Mouse (Mus musculus): Measurements from ENCODE around the gene Mex3d. TPM values are rescaled to one million over a fixed set of nuclear protein-coding genes. Genes with fewer than 3 reads are reported as not detected.

The Mex3d gene
- total and polyA plus RNA-seq, 3 experiments, result 15.6 to 18.8 TPM; not detected in 1

DNA sequence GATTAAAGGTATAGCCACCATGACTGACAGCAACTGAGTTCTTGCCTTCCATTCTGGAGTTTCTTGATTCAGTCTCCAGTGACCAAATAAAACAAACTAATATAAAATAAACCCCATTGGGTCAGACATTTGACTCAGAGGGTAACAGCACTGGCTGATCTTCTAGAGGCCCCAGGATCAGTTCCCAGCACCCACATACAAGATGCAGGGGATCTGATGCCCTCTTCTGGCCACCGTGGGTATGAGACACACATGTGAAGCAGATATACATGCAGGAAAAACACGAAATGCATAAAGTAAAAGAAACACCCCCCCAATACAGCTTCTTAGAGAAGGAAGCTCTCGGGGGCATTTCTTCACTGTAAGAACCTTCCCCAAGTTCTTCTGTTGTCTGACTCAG, 37.6 kb upstream of the Mex3d start:
- no peaks in the 10 kb centered on the region for H3K9me3 ChIP-seq (replicated peaks; ENCODE audit: insufficient read depth, low read length)
- peaks cover 23 to 43% of the 10 kb centered on the region in 2 experiments for H3K4me1 ChIP-seq (ENCODE audit: control insufficient read depth in 1 of 2, insufficient read depth in 2 of 2, low read length in 2 of 2)
- no peak overlapping the region for H3K4me3 ChIP-seq (ENCODE audit: control insufficient read depth in 1 of 2, insufficient read depth in 1 of 2, low read depth in 2 of 2, low read length in 2 of 2)
- H3K27ac ChIP-seq (ENCODE audit: control insufficient read depth, low read depth, low read length), result no peak overlapping the region
- TF ChIP-seq MXI1 (IDR thresholded peaks at IDR 0.05; ENCODE audit: low read depth, low read length) (no peak), CTCF (IDR thresholded peaks at IDR 0.05 in 2 of 3, conservative IDR thresholded peaks at IDR 0.05 in 1 of 3; ENCODE audit: control insufficient read depth in 1 of 3, insufficient read depth in 1 of 3, low read depth in 2 of 3, low read length in 3 of 3, poor library complexity in 1 of 3, severe bottlenecking in 1 of 3) (peak in 2 of 3 experiments; percentile 46; a peak in 4 of 6 replicates), SMC3 (IDR thresholded peaks at IDR 0.05; ENCODE audit: low read depth, low read length) (peak; percentile 20; the same call in 1 of the 2 replicates), TCF12 (IDR thresholded peaks at IDR 0.05; ENCODE audit: low read depth, low read length) (no peak), TAL1 (IDR thresholded peaks at IDR 0.05; ENCODE audit: low read length) (no peak)
- no peaks in the 10 kb centered on the region for H3K27me3 ChIP-seq (ENCODE audit: control insufficient read depth in 1 of 2, insufficient read depth in 2 of 2, low read length in 2 of 2)
- peak; percentile 52 for DNase-seq (ENCODE audit: low read depth, low spot score)
- no peak overlapping the region for H3K9ac ChIP-seq (ENCODE audit: control insufficient read depth, low read depth, low read length, poor library complexity, severe bottlenecking)
- peaks cover 4% of the 10 kb centered on the region for H3K79me2 ChIP-seq (ENCODE audit: control insufficient read depth, insufficient read depth, low read length, poor library complexity)
- H3K36me3 ChIP-seq (ENCODE audit: control insufficient read depth in 1 of 2, insufficient read depth in 2 of 2, low read length in 2 of 2), result peaks cover 9 to 35% of the 10 kb centered on the region in 2 experiments

- peak overlapping the region; percentile 93; the same call in 1 of the 2 replicates for H3K27ac ChIP-seq (ENCODE audit: control insufficient read depth, low read depth, low read length)
- H3K9me3 ChIP-seq (replicated peaks; ENCODE audit: insufficient read depth, low read length), result no peaks in the 10 kb centered on the region
- no peaks in the 10 kb centered on the region for H3K27me3 ChIP-seq (ENCODE audit: control insufficient read depth in 1 of 2, insufficient read depth in 2 of 2, low read length in 2 of 2)
- H3K36me3 ChIP-seq (ENCODE audit: control insufficient read depth in 1 of 2, insufficient read depth in 2 of 2, low read length in 2 of 2), result peaks cover 12 to 43% of the 10 kb centered on the region in 2 experiments
- H3K4me3 ChIP-seq (ENCODE audit: control insufficient read depth in 1 of 2, insufficient read depth in 1 of 2, low read depth in 2 of 2, low read length in 2 of 2), result no peak overlapping the region
- peaks cover 4% of the 10 kb centered on the region for H3K79me2 ChIP-seq (ENCODE audit: control insufficient read depth, insufficient read depth, low read length, poor library complexity)
- 0 out of 2 replicates have a peak overlapping the region, but pooled peaks have one; percentile 13 for H3K9ac ChIP-seq (ENCODE audit: control insufficient read depth, low read depth, low read length, poor library complexity, severe bottlenecking)
- no peak for TF ChIP-seq ZMIZ1 (IDR thresholded peaks at IDR 0.05; ENCODE audit: low read depth, low read length)
- no peak for TF ChIP-seq POLR2AphosphoS5 (IDR thresholded peaks at IDR 0.05; ENCODE audit: borderline replicate concordance, low read depth, low read length)
- no peak for TF ChIP-seq MEF2A (IDR thresholded peaks at IDR 0.05; ENCODE audit: extremely low read depth, insufficient replicate concordance, low read depth, low read length, poor library complexity, severe bottlenecking)
- TF ChIP-seq MYB (IDR thresholded peaks at IDR 0.05; ENCODE audit: low read depth, low read length), result no peak
- TF ChIP-seq CHD1 (IDR thresholded peaks at IDR 0.05; ENCODE audit: low read depth, low read length), result no peak
- no peak for TF ChIP-seq GATA1 (IDR thresholded peaks at IDR 0.05; ENCODE audit: low read depth, low read length)
- no peak for TF ChIP-seq ZC3H11A (IDR thresholded peaks at IDR 0.05; ENCODE audit: low read depth, low read length)
- TF ChIP-seq MYC (IDR thresholded peaks at IDR 0.05; ENCODE audit: low read depth, low read length), result no peak
- no peak for TF ChIP-seq TCF12 (IDR thresholded peaks at IDR 0.05; ENCODE audit: low read depth, low read length)
- no peak for TF ChIP-seq BHLHE40 (IDR thresholded peaks at IDR 0.05; ENCODE audit: borderline replicate concordance, low read depth, low read length)
- TF ChIP-seq ZKSCAN1 (IDR thresholded peaks at IDR 0.05; ENCODE audit: low read depth, low read length), result no peak
- peaks cover 23 to 55% of the 10 kb centered on the region in 2 experiments for H3K4me1 ChIP-seq (ENCODE audit: control insufficient read depth in 1 of 2, insufficient read depth in 2 of 2, low read length in 2 of 2)
- peak; percentile 80 for DNase-seq (ENCODE audit: low read depth, low spot score)
Observed at GRCm38 (mm10) chr10:80423562-80423961, 36.1 kb upstream of the Mex3d start.
